Mouse (Mus musculus) urinary bladder, postnatal 4 days (tissue): Measurements from ENCODE around the gene Kremen1.

Experiments used
- DNase-seq, 2 experiments: peaks; one replicate each; pipeline ENCODE4 v3.0.0; 2021 to 2022; ENCODE audit warnings: low spot score in 2 of 2

Kremen1 gene

GRCm38 (mm10) chr11:5261508-5262392, at the start of gene Kremen1:
TSS of gene Kremen1 (minus strand) at chr11:5261558.
- DNase-seq: peak; percentile 91 to 94

- no peak for DNase-seq
These were observed 45.9 kb upstream of the Kremen1 start for GRCm38 (mm10) chr11:5307024-5307905.

DNA sequence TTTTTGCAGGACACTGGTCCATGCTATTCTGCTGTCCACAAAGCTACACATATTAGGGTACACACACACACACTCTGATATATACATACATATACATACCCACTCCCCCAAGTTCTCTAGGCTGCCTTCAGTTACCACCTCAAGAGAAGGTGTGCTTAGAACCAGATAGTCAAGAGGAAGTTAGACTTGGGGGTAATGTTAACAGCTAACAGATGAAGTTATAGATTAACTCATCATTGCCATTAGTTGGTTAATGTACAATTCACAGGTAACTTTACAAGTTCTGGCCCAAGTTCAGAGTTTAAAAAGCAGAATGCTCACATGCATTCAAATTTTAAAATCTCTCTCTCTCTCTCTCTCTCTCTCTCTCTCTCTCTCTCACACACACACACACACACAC, 44.7 kb upstream of the Kremen1 start:
- DNase-seq: no peak

DNA sequence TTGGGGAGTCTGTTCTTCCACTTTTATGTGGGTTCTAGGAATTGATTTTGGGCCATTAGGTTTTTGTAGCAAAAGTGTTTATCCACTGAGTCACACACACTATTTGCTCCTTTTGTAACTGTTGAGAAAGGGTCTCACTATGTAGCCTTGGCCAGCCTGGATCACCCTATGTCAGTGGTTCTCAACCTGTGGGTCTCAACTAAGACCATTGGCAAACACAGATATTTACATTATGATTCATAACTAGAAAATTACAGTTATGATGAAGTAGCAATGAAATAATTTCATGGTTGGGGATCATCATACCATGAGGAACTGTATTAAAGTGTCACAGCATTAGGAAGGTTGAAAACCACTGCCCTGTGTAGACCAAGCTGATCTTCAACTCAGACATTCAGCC, 43.2 kb upstream of the Kremen1 start:
- DNase-seq: no peak

DNA sequence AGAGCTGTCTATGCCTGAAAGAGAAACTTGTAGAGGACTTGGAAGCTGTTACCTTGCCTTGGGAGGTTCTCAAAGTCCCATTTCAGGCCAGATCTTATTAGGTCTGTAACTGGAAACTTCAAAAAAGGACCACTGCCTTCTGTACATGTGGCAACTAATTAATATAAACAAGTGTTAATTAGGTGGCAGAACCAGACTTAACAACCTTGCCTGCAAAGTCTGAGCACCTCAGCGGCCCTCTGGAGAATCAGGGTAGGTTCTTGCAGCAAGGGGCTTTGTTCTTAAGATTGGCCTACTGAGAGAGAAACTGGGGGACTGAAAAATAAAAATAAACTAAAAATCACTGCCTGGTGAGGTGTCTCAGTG, 36.6 kb upstream of the Kremen1 start:
- DNase-seq: no peak

- DNase-seq: no peak
These were observed 36.0 kb upstream of the Kremen1 start for GRCm38 (mm10) chr11:5297148-5298006.

DNA sequence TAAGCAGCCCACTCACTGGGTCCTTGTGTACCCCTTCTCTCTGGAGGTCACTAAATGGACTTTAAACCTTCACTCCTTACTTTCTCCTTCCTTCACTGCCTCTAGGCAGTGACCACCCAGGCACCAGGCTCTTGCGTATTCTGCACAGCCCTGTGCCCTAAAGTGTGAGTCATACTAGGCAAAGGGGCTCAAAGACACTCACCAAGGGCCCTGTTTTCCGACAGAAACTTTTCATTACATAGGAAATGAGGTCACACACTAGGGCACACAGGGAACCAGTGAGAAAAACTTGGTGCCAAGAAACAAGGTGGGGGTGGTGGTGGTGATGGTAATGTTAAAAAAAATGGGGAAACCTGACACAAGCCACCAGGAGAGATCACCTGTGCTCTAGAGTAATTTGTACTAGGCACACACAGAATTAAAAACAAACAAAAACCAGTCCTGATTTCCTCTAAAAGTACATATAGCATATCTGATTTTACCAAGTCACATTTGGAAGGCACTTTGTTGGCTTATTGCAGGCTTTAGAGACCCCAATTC, 35.3 kb upstream of the Kremen1 start:
- DNase-seq: no peak

GRCm38 (mm10) chr11:5294805-5295204, 33.4 kb upstream of the Kremen1 start:
- no peak for DNase-seq

DNA sequence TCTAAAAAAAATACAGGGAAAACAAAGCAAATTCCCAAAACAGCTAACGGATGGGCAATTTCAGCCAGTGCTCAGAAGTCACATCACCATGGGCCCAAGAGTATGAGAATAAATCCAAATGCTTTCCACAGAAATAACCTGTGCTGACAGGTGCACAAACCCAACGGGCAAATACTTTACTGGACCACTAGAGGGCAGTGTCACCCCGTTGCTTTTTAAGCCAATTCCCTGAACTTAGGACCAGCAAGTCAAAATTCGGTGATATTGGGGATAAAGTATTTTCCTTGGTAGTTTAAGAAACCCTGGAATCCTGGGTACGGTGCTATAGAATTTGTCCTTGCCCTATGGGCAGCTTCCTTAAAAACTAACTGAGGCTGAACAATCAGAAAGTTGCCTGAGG, 29.3 kb upstream of the Kremen1 start:
- DNase-seq: no peak

GRCm38 (mm10) chr11:5289826-5290580, 28.6 kb upstream of the Kremen1 start:
- DNase-seq: no peak

DNA sequence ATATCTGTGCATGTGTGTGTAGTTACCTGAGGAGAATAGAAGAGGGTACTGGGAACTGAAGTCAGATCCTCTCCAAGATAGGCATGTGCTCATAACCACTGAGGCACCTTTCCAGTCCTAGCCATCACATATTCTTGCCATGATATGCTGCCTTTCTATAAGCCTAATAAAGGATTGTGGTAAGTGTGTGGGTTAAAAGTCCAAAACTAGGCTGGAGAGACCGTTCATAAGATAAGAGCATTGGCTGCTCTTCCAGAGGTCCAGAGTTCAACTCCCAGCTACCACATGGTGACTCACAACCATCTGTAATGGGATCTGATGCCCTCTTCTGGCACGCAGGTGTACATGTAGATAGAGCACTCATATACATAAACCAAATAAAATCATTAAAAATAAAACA, 22.6 kb upstream of the Kremen1 start:
- DNase-seq: no peak

GRCm38 (mm10) chr11:5280932-5281331, 19.6 kb upstream of the Kremen1 start:
- no peak for DNase-seq

DNA sequence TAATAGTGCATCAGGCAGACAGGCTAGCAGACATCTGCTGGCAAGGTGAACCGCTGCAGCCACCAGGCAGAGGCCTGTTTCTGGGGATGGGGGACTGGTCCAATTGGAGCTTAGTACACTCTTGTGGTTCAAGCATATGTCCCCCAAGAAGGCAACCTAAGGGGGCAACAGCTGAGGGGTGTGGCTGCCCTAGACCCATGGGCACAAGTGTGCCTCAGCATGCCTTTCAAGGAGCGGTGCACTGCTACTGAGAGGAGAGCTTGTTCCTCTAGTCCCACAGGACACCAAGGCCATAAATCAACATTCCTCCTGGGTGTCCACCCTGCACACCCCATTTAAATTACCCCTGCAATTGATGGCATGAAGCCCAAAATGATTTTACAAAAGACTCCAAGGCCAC, 17.1 kb upstream of the Kremen1 start:
- no peak for DNase-seq

- no peak for DNase-seq
These were observed 16.1 kb upstream of the Kremen1 start for GRCm38 (mm10) chr11:5277307-5277971.

DNA sequence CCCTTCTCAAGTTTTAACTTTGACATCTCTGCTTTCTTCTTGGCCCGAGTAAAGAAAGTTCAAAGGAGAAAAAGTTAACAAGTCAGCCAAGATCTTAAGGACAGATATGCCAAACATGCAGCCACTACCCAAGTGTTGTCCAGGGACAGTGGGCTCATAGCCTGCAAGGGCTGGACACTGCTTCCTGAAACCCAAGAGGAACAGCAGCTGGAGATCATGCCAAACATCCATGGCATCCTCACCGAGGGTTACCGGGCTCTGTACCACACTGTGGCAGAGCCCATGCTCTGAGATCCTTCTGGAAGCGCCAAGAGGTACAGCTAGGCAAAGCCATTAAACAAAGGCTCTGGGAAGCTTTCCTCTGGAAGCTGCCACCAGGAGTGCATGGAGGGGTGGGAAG, 13.9 kb upstream of the Kremen1 start:
- DNase-seq: no peak

DNA sequence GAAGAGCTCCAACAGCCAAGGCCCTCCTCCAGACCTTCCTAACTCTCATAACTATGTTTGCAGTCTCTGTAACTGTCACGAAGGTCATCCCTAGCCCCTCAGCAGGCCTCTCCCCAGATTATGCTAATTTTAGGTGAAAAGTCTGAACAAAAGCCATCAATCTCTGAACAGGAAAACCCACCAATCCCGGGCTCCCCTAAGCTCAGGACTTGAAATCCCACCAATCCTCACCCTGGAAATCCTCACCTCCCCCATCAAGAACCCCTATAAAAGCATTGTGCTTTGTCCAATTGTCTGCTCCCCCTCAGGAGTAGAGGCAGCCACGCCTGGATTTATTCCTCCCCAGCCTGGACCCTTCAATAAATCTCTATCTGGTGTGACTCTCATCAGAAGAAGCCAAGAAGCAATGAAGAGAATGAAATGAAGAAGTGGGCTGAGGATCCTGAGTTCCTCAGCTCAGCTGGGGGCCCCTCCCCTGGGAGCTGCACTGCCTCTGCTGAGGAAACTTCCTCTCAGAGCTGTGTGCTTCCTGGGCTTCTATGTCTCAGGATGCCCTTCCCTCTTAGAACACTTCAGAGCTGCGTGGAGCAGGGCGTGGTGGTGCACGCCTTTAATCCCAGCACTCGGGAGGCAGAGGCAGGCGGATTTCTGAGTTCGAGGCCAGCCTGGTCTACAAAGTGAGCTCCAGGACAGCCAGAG, 11.3 kb upstream of the Kremen1 start:
- DNase-seq: no peak

GRCm38 (mm10) chr11:5272066-5272360, 10.7 kb upstream of the Kremen1 start:
- DNase-seq: no peak

DNA sequence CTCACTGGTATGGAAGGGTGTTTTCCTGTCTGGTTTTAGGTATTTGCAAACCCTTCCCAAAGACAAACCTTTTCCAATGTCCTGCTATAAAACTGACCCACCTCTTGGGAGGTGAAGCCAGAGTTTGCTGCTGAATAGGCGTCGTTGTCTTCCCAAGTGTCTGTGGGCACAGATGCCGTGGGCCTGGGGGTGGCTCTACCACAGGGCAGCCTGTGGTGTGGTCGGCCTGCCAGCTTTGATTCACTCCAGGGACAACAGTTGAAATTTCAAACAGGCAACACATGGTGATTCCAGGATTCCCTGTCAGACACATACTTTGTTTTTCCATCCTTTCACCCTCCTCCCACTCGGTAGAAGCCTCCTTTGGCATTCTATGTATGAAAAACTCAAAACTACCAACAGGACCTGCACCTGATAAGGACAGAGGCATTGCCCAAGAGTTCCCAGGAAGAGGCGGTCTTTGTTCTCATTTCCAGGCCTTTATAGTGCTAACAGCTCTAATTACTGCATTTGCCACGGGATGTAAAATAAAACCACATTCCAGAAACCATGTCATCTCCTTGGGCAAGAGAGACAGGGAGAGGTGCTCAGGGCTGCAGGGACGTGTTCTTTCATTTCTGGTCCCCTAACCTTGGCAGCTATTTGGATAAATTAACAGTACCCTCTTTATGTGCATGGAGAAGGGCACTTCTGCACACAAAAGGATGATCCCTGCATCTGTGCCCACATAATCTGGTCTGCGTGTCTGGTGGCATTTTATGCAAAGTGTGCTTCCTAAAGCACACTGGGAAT, 10.1 kb upstream of the Kremen1 start:
- no peak for DNase-seq

- DNase-seq: no peak
These were observed 8.6 kb upstream of the Kremen1 start for GRCm38 (mm10) chr11:5269846-5270461.
